Mouse (Mus musculus) liver, embryonic 14.5 days (tissue): ENCODE results near the gene Cbx6. TPM values are rescaled to one million over a fixed set of nuclear protein-coding genes. Genes with fewer than 3 reads are reported as not detected.

Experiments used
- ATAC-seq: fragments of 200-750 bp; cut with Nextera tagmentation; 2 replicates; pipeline ENCODE4 v1.8.0; 2017; ENCODE audit warnings: moderate number of reproducible peaks, mild to moderate bottlenecking, moderate library complexity; ENCODE audit not compliant: insufficient read depth
- DNase-seq, 3 experiments: peaks; one replicate each; pipeline ENCODE4 v3.0.0-alpha.2; 2012 to 2013; ENCODE audit warnings: low read depth in 3 of 3, low spot score in 3 of 3
- H3K27ac ChIP-seq: fragments of 300-500 bp; sonication (generic); 2 replicates; pipeline ENCODE4 v1.5.1; 2014; ENCODE audit warnings: moderate library complexity, mild to moderate bottlenecking, control low read depth, inconsistent platforms
- H3K27me3 ChIP-seq: fragments of 300-500 bp; sonication (generic); 2 replicates; pipeline ENCODE4 v1.6.1; 2014; ENCODE audit warnings: mild to moderate bottlenecking, low read length, moderate library complexity; ENCODE audit not compliant: control insufficient read depth, insufficient read depth
- H3K36me3 ChIP-seq: fragments of 300-500 bp; sonication (generic); replicated peaks from 2 replicates; pipeline ENCODE4 v1.6.1; 2014; ENCODE audit warnings: low read depth; ENCODE audit not compliant: control insufficient read depth, insufficient read depth
- H3K4me1 ChIP-seq, 2 experiments: fragments of 200-500 bp in 1 of 2; fragments of 300-500 bp in 1 of 2; sonication (generic) in 1 of 2; replicated peaks; 2 replicates each; pipeline ENCODE4 v1.6.1; 2012 to 2014; ENCODE audit warnings: antibody characterized with exemption in 1 of 2, inconsistent platforms in 1 of 2, low read length in 1 of 2; ENCODE audit not compliant: control insufficient read depth in 2 of 2, insufficient read depth in 2 of 2
- H3K4me2 ChIP-seq: fragments of 300-500 bp; sonication (generic); 2 replicates; pipeline ENCODE4 v1.6.1; 2014; ENCODE audit warnings: low read depth, mild to moderate bottlenecking, control low read depth, moderate library complexity
- H3K4me3 ChIP-seq, 2 experiments: fragments of 200-500 bp in 1 of 2; fragments of 300-500 bp in 1 of 2; sonication (generic) in 1 of 2; 2 replicates each; pipeline ENCODE4 v1.5.1; 2012 to 2014; ENCODE audit warnings: low read depth in 2 of 2, low read length in 2 of 2, mild to moderate bottlenecking in 2 of 2, control low read depth in 1 of 2, inconsistent platforms in 1 of 2, moderate library complexity in 1 of 2; ENCODE audit not compliant: insufficient read depth in 1 of 2
- H3K9ac ChIP-seq: fragments of 300-500 bp; sonication (generic); replicated peaks from 2 replicates; pipeline ENCODE4 v1.6.1; 2014; ENCODE audit warnings: mild to moderate bottlenecking, control low read depth, moderate library complexity
- H3K9me3 ChIP-seq: fragments of 300-500 bp; sonication (generic); 2 replicates; pipeline ENCODE4 v1.6.1; 2016; ENCODE audit warnings: low read length, mixed read lengths; ENCODE audit not compliant: control insufficient read depth
- CTCF ChIP-seq: IDR thresholded peaks from 2 replicates; pipeline ENCODE4 v1.5.1; 2016; ENCODE audit warnings: antibody characterized with exemption, low read depth, control low read depth
- EP300 ChIP-seq: IDR thresholded peaks from 2 replicates; pipeline ENCODE4 v1.6.1; 2016; ENCODE audit warnings: antibody characterized with exemption, low read depth
- WGBS: fragments of 180-500 bp; shearing (Covaris S2); extraction: QIAGEN DNeasy Blood & Tissue Kit; methylation state at CpG from one replicate; pipeline ENCODE4 v1.1.7; 2014; ENCODE audit not compliant: insufficient replicate concordance; 5-methylcytosine and 5-hydroxymethylcytosine counted together
- polyA plus RNA-seq, 2 experiments: library from polyadenylated mRNA; depleted of rRNA in 1 of 2; stranded (reverse) in 1 of 2; unstranded in 1 of 2; fragments of >200 nt; fragmentation: Nextera tagmentation in 1 of 2; extraction: Ambion mirVana in 1 of 2; gene quantifications; 2 replicates each; pipeline versions ENCODE4 v1.2.1 to v1.2.3; 2012 to 2014

The Cbx6 gene
- polyA plus RNA-seq, 2 experiments: 2.9 to 7.2 TPM

DNA sequence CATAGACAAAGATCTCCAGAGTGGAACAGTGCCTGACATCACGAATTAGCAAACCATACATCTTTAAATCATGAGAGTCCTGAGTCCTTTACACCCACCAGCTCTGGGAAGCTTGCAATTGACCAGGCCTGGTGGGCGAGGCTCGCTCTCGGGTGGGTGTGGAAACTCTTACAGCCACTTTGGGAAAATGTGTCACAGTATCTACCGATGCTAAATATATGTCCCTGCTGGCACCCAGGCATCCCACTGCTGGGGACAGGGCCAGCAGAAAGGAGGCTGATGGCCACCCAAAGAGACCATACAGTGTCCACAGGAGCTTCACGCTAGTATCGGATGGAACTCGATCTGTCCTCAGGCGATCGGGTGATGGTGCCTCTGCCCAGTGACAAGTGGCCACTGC, 35.9 kb downstream of the Cbx6 start:
- no peaks in the 10 kb centered on the region for H3K36me3 ChIP-seq
- DNase-seq: no peak
- H3K4me1 ChIP-seq: no peaks in the 10 kb centered on the region
- no peak overlapping the region for H3K4me2 ChIP-seq
- WGBS: 79% methylated on average over 10 of the region's 10 CpGs
- H3K27ac ChIP-seq: no peak overlapping the region
- TF ChIP-seq EP300 (no peak), CTCF (no peak)
- no peak overlapping the region for H3K4me3 ChIP-seq
- H3K9me3 ChIP-seq: no peaks in the 10 kb centered on the region
- peaks cover 14% of the 10 kb centered on the region for H3K27me3 ChIP-seq
- ATAC-seq: no peak
- H3K9ac ChIP-seq: no peak overlapping the region

- Histone ChIP-seq H3K27me3 (peaks cover 7% of the 10 kb centered on the region), H3K9ac (no peak overlapping the region), H3K9me3 (no peaks in the 10 kb centered on the region), H3K4me2 (no peak overlapping the region), H3K4me3 (no peak overlapping the region), H3K27ac (no peak overlapping the region), H3K4me1 (no peaks in the 10 kb centered on the region), H3K36me3 (no peaks in the 10 kb centered on the region)
- TF ChIP-seq EP300: no peak
- no peak for TF ChIP-seq CTCF
- DNase-seq (no peak), ATAC-seq (no peak)
- WGBS: 69% methylated on average over 8 of the region's 8 CpGs
These were observed 36.8 kb downstream of the Cbx6 start for GRCm38 (mm10) chr15:79797680-79798079.

GRCm38 (mm10) chr15:79797096-79797495, 37.4 kb downstream of the Cbx6 start:
- no peak overlapping the region for H3K9ac ChIP-seq
- H3K27ac ChIP-seq: no peak overlapping the region
- no peaks in the 10 kb centered on the region for H3K4me1 ChIP-seq
- DNase-seq (no peak), ATAC-seq (no peak)
- no peaks in the 10 kb centered on the region for H3K36me3 ChIP-seq
- peaks cover 2% of the 10 kb centered on the region for H3K27me3 ChIP-seq
- H3K4me2 ChIP-seq: no peak overlapping the region
- no peaks in the 10 kb centered on the region for H3K9me3 ChIP-seq
- no peak for TF ChIP-seq CTCF
- no peak for TF ChIP-seq EP300
- no peak overlapping the region for H3K4me3 ChIP-seq
- 63% methylated on average over 7 of the region's 7 CpGs for WGBS

DNA sequence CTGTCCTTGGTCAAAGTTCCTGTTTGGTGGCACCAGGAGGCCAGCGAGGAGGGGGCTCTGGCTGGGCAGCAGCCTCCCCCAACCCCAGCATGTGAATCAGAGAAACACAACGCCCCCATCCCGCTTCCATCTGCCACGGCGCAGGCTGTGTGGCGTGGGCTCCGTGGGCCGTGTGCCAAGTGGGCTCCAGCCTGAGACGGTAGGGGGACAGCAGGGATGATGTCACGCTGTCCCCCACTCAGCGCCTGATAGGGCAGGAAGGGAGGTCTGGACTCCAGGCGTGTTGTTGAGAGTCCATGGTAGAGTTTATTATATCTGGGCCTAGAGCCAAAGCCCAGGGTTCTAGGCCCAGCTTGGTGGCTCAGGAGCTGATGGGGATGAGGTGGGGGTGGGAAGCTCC, 38.2 kb downstream of the Cbx6 start:
- ATAC-seq: no peak
- WGBS: 66% methylated on average over 12 of the region's 12 CpGs
- Histone ChIP-seq H3K27ac (no peak overlapping the region), H3K4me1 (no peaks in the 10 kb centered on the region), H3K9me3 (no peaks in the 10 kb centered on the region), H3K9ac (no peak overlapping the region), H3K4me3 (no peak overlapping the region), H3K4me2 (no peak overlapping the region), H3K36me3 (no peaks in the 10 kb centered on the region), H3K27me3 (no peaks in the 10 kb centered on the region; the same call in 1 of the 2 replicates)
- TF ChIP-seq EP300 (no peak), CTCF (no peak)
- no peak for DNase-seq

- H3K27me3 ChIP-seq: no peaks in the 10 kb centered on the region; the same call in 1 of the 2 replicates
- H3K4me2 ChIP-seq: no peak overlapping the region
- no peak for ATAC-seq
- no peak for DNase-seq
- H3K4me1 ChIP-seq: no peaks in the 10 kb centered on the region
- no peak overlapping the region for H3K27ac ChIP-seq
- WGBS: 13% methylated on average over 20 of the region's 20 CpGs
- TF ChIP-seq CTCF (no peak), EP300 (no peak)
- no peak overlapping the region for H3K4me3 ChIP-seq
- no peak overlapping the region for H3K9ac ChIP-seq
- H3K9me3 ChIP-seq: no peaks in the 10 kb centered on the region
- H3K36me3 ChIP-seq: no peaks in the 10 kb centered on the region
These were observed 40.3 kb downstream of the Cbx6 start for GRCm38 (mm10) chr15:79794173-79794572.
